15 mouse cellular contexts compared by ENCODE assay signal in genomic region chr6:86103614-86104013, GRCm38 (mm10).
DNase-seq lines count a peak whose midpoint lies in the region; ATAC-seq and TF ChIP-seq lines count a peak whose summit lies in the region.
"Had no signal": no experiment of that assay in that cellular context is flagged by ENCODE, and none has a peak within 500 bp of the region (broad histone marks: within the 10 kb centered on the region; RNA-seq: fewer than 3 reads in every experiment).

No protein-coding gene starts in this region.

- H3K4me3 ChIP-seq in hindbrain, embryonic 13.5 days: no peak overlapping the region
- H3K4me3 ChIP-seq in hindbrain, embryonic 12.5 days: no peak overlapping the region
- no peak overlapping the region for H3K4me3 ChIP-seq in midbrain, embryonic 12.5 days
- H3K4me3 ChIP-seq in midbrain, embryonic 11.5 days (ENCODE audit: low read depth, low read length): no peak overlapping the region
- H3K4me3 ChIP-seq in cortical plate, adult 2 months (ENCODE audit: insufficient read depth, low read length): no peak overlapping the region
- H3K4me3 ChIP-seq in midbrain, postnatal 0 days (ENCODE audit: low read depth, low read length): no peak overlapping the region
- H3K4me3 ChIP-seq: embryonic facial prominence, embryonic 10.5 days; erythroblast, embryonic 14.5 days; heart, embryonic 10.5 days; megakaryocyte, embryonic 14.5 days had no signal

- DNase-seq in midbrain, embryonic 11.5 days (ENCODE audit: low spot score, missing footprints): no peak
- DNase-seq in midbrain, postnatal 0 days (ENCODE audit: low spot score): no peak
- no peak for DNase-seq in T-cell, adult 2 months (ENCODE audit: low spot score)
- DNase-seq: heart, postnatal 10 days; kidney, postnatal 4 days had no signal

- H3K9ac ChIP-seq in hindbrain, embryonic 13.5 days: no peak overlapping the region
- no peak overlapping the region for H3K9ac ChIP-seq in hindbrain, embryonic 12.5 days
- 0 out of 2 replicates have a peak overlapping the region, but pooled peaks have one; percentile 6 for H3K9ac ChIP-seq in midbrain, embryonic 12.5 days (replicated peaks)
- H3K9ac ChIP-seq in midbrain, embryonic 11.5 days (ENCODE audit: low read length): no peak overlapping the region
- H3K9ac ChIP-seq in midbrain, postnatal 0 days (replicated peaks; ENCODE audit: low read length, poor library complexity, severe bottlenecking): no peak overlapping the region

- peaks cover 18% of the 10 kb centered on the region for H3K4me1 ChIP-seq in hindbrain, embryonic 13.5 days (replicated peaks)
- peaks cover 7% of the 10 kb centered on the region; the same call in 1 of the 2 replicates for H3K4me1 ChIP-seq in hindbrain, embryonic 12.5 days
- H3K4me1 ChIP-seq in midbrain, embryonic 12.5 days: peaks cover 10% of the 10 kb centered on the region; the same call in 1 of the 2 replicates
- 0 out of 2 replicates have a peak, but pooled peaks cover 3% of the 10 kb centered on the region for H3K4me1 ChIP-seq in midbrain, embryonic 11.5 days (ENCODE audit: control insufficient read depth, insufficient read depth, low read length)
- peaks cover 27% of the 10 kb centered on the region for H3K4me1 ChIP-seq in cortical plate, adult 2 months (ENCODE audit: control insufficient read depth, insufficient read depth, low read length)
- H3K4me1 ChIP-seq in midbrain, postnatal 0 days (ENCODE audit: insufficient read depth, low read length): no peaks in the 10 kb centered on the region
- H3K4me1 ChIP-seq: embryonic facial prominence, embryonic 10.5 days had no signal

- no peak overlapping the region for H3K4me2 ChIP-seq in hindbrain, embryonic 13.5 days
- no peak overlapping the region for H3K4me2 ChIP-seq in hindbrain, embryonic 12.5 days (replicated peaks)
- H3K4me2 ChIP-seq in midbrain, embryonic 12.5 days (replicated peaks): no peak overlapping the region
- no peak overlapping the region for H3K4me2 ChIP-seq in midbrain, embryonic 11.5 days
- no peak overlapping the region for H3K4me2 ChIP-seq in midbrain, postnatal 0 days (ENCODE audit: low read depth, low read length, poor library complexity, severe bottlenecking)

- TF ChIP-seq POLR2A in cortical plate, adult 2 months (IDR thresholded peaks at IDR 0.05; ENCODE audit: extremely low read depth, insufficient read depth, low read length): no peak

- no peaks in the 10 kb centered on the region for H3K9me3 ChIP-seq in hindbrain, embryonic 13.5 days
- H3K9me3 ChIP-seq in hindbrain, embryonic 12.5 days (replicated peaks): no peaks in the 10 kb centered on the region
- H3K9me3 ChIP-seq in midbrain, embryonic 12.5 days: no peaks in the 10 kb centered on the region
- no peaks in the 10 kb centered on the region for H3K9me3 ChIP-seq in midbrain, embryonic 11.5 days (ENCODE audit: control insufficient read depth, low read length)
- no peaks in the 10 kb centered on the region for H3K9me3 ChIP-seq in midbrain, postnatal 0 days (ENCODE audit: low read length)
- H3K9me3 ChIP-seq: embryonic facial prominence, embryonic 10.5 days; heart, embryonic 10.5 days; megakaryocyte, embryonic 14.5 days had no signal

- no peak for ATAC-seq in hindbrain, embryonic 13.5 days (ENCODE audit: low FRiP score)
- ATAC-seq in hindbrain, embryonic 12.5 days (ENCODE audit: low FRiP score): no peak
- ATAC-seq in midbrain, embryonic 12.5 days (ENCODE audit: low FRiP score, low read depth): no peak
- ATAC-seq in midbrain, embryonic 11.5 days (ENCODE audit: low FRiP score): no peak
- ATAC-seq in midbrain, postnatal 0 days (ENCODE audit: low FRiP score): no peak
- ATAC-seq: inflammation-experienced regulatory T-cells, adult 6 months; lung, postnatal 0 days had no signal

- H3K27me3 ChIP-seq in hindbrain, embryonic 13.5 days: no peaks in the 10 kb centered on the region
- H3K27me3 ChIP-seq in hindbrain, embryonic 12.5 days: no peaks in the 10 kb centered on the region
- no peaks in the 10 kb centered on the region for H3K27me3 ChIP-seq in midbrain, embryonic 12.5 days
- H3K27me3 ChIP-seq in midbrain, embryonic 11.5 days (ENCODE audit: control insufficient read depth, insufficient read depth, low read length): no peaks in the 10 kb centered on the region
- no peaks in the 10 kb centered on the region for H3K27me3 ChIP-seq in midbrain, postnatal 0 days (ENCODE audit: insufficient read depth, low read length)

- TF ChIP-seq CTCF in cortical plate, adult 2 months (IDR thresholded peaks at IDR 0.05; ENCODE audit: extremely low read depth, insufficient read depth, low read length): no peak
- no peak for TF ChIP-seq CTCF in midbrain, postnatal 0 days (IDR thresholded peaks at IDR 0.05)

- WGBS in hindbrain, embryonic 13.5 days: 79% methylated on average over 4 of the region's 4 CpGs
- 81% methylated on average over 4 of the region's 4 CpGs for WGBS in hindbrain, embryonic 12.5 days
- 80% methylated on average over 4 of the region's 4 CpGs for WGBS in midbrain, embryonic 12.5 days
- 78% methylated on average over 4 of the region's 4 CpGs for WGBS in midbrain, embryonic 11.5 days
- WGBS in midbrain, postnatal 0 days: 78% methylated on average over 4 of the region's 4 CpGs

- peak overlapping the region; percentile 63 for H3K27ac ChIP-seq in hindbrain, embryonic 13.5 days
- no peak overlapping the region for H3K27ac ChIP-seq in hindbrain, embryonic 12.5 days
- no peak overlapping the region for H3K27ac ChIP-seq in midbrain, embryonic 12.5 days (replicated peaks)
- no peak overlapping the region for H3K27ac ChIP-seq in midbrain, embryonic 11.5 days (ENCODE audit: low read depth, low read length)
- peak overlapping the region; percentile 79 for H3K27ac ChIP-seq in cortical plate, adult 2 months (ENCODE audit: insufficient read depth, low read length)
- H3K27ac ChIP-seq in midbrain, postnatal 0 days (ENCODE audit: low read depth, low read length): peak overlapping the region; percentile 57; the same call in 1 of the 2 replicates
- H3K27ac ChIP-seq: embryonic facial prominence, embryonic 10.5 days; heart, embryonic 10.5 days had no signal

- peaks cover 91% of the 10 kb centered on the region for H3K36me3 ChIP-seq in hindbrain, embryonic 13.5 days
- H3K36me3 ChIP-seq in hindbrain, embryonic 12.5 days: peaks cover 77% of the 10 kb centered on the region
- H3K36me3 ChIP-seq in midbrain, embryonic 12.5 days: peaks cover 79% of the 10 kb centered on the region
- H3K36me3 ChIP-seq in midbrain, embryonic 11.5 days (ENCODE audit: control insufficient read depth, insufficient read depth, low read length): peaks cover 17% of the 10 kb centered on the region
- peaks cover 67% of the 10 kb centered on the region for H3K36me3 ChIP-seq in midbrain, postnatal 0 days (ENCODE audit: insufficient read depth, low read length)
- H3K36me3 ChIP-seq: heart, embryonic 10.5 days had no signal

Comparison
In these comparisons a context has a peak if more than half of its experiments do, and no peak if none do; other contexts are left out.
1. H3K27ac ChIP-seq: peak in hindbrain, embryonic 13.5 days (single experiment), cortical plate, adult 2 months (single experiment) and midbrain, postnatal 0 days (single experiment); none in hindbrain, embryonic 12.5 days (single experiment), midbrain, embryonic 12.5 days (single experiment) and midbrain, embryonic 11.5 days (single experiment).